Mouse (Mus musculus) embryonic fibroblast, embryonic 13.5 days (primary cell): Measurements from ENCODE around the gene Nr5a2.

Experiments used
- CTCF ChIP-seq: IDR thresholded peaks from 2 replicates; pipeline ENCODE4 v1.5.1; 2011; ENCODE audit warnings: mild to moderate bottlenecking, control low read depth, low read length, moderate library complexity, borderline replicate concordance; ENCODE audit not compliant: insufficient read depth
- POLR2A ChIP-seq: IDR thresholded peaks from 2 replicates; pipeline ENCODE4 v1.6.1; 2011; ENCODE audit warnings: low read depth, mild to moderate bottlenecking, control low read depth, low read length, moderate library complexity

- TF ChIP-seq POLR2A (no peak), CTCF (no peak)
These were observed 757 bp downstream of the Nr5a2 start for GRCm38 (mm10) chr1:136959491-136959890.
